Mouse (Mus musculus): ENCODE results near the gene Pgs1. TPM values are rescaled to one million over a fixed set of nuclear protein-coding genes. Genes with fewer than 3 reads are reported as not detected.

Gene Pgs1
- total RNA-seq, 2 experiments from 2014 or later: 75.1 to 79.4 TPM

DNA sequence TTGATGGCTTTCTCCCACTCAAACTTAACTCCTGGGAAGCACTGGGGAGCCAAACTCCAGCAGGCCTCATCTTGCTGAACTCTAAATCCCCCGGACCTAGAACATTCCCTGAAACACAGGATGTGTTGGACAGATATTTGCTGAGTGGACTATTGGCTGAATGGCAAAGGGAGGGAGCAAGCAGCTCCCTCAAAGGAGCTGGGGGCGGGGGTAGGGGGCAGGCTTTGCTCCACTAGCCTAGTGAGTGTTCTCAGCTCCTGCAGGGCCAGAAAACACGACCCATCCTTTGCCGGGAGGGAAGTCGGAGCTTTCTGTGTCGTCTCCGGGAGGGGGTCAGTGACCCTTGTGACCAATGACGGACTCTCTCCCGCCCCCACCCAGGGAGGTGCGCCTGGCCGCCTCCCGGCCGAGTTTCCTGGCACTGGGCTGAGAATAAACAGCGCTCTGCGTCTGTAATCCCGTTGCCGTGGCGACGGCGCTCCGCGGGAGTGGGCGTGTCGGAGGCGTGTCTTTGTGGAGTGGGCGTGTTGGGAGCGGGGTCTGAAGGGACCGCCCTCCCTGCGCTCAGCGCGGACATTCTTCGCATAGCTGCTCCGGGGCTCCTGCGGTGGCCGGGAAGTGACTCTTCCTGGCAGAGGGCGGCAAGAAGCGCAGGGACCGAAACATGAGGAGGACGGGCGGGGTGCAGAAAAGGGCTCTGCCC is 22.9 kb upstream of the Pgs1 start:
- peak; percentile 97 for DNase-seq

DNA sequence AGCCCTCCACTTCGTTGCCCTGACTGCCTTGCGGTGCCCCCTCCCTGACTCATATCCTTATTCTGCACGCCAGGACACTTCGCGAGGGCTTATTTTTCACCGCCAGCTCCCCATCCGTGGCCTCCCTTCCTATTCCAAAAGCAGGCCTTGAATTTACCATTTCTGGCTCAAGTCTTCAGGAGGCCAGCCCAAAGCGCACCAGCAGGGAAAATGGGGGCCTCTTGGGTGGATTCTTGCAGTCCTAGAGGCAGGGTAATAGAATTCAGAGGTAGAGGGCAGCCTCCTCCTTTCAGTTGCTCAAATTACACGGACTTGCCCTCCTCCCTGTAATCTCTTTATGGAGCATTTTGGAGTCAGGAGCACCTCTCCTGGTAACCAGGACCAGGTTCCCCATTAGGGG is 22.2 kb upstream of the Pgs1 start:
- DNase-seq: no peak

GRCm38 (mm10) chr11:117964294-117964693 is 21.8 kb upstream of the Pgs1 start:
- no peak for DNase-seq

GRCm38 (mm10) chr11:117965052-117965451 is 21.0 kb upstream of the Pgs1 start:
- no peak for DNase-seq

DNA sequence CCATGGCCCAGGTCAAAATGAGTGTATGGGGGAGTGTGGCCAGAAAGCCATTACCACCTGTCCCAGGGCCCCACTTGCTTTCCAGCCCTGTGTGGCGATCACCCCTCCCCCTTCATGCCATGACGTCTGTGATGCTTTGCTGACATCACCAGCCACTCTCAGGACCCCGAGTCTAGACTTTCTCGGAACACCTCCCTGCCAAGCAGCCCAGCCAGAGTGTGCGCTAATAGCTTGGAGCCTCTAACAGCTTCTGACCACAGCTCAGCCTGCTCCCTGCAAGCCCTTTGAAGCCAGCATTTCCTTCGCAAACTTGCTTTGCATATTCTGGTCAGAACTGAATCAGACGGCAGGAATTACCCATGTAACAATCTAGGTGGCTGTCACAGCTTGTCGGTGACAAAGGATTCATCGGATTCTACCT is 20.5 kb upstream of the Pgs1 start:
- no peak for DNase-seq

GRCm38 (mm10) chr11:117966506-117967100 is 19.5 kb upstream of the Pgs1 start:
- no peak for DNase-seq

GRCm38 (mm10) chr11:117967249-117968015 is 18.7 kb upstream of the Pgs1 start:
- DNase-seq: no peak

DNA sequence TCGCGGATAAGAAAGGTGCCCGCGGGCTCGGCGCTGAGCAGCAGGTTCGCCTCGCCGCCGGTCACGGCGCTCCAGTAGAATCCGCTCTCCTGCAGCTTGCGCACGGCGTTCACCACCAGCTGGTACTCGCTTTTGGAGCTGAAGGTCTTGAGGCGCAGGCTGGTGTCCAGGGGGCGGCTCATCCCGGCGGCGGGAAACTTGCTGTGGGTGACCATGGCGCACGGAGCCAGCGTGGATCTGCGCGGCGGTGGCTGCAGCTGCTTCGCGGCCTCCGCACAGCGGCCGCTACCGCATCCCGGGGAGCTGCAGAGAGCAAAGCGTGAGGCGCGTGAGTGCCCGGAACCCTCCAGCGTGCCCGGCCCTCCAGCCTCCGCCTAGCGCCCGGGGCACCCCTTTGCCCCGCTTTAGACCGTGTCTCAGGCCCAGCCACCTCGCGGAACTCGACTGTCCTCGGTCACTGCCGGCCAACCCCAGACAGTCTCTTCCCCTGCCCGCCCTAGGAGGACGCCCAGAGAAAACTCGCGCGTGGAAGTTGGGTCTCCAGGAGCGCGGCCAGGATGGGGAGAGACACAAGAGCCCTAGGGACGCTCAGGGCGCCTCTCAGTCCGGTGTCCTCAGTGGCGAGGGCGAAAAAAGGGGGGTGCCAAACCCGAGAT is 17.9 kb upstream of the Pgs1 start:
- peak in 1 of 2 experiments; percentile 30 for DNase-seq

DNA sequence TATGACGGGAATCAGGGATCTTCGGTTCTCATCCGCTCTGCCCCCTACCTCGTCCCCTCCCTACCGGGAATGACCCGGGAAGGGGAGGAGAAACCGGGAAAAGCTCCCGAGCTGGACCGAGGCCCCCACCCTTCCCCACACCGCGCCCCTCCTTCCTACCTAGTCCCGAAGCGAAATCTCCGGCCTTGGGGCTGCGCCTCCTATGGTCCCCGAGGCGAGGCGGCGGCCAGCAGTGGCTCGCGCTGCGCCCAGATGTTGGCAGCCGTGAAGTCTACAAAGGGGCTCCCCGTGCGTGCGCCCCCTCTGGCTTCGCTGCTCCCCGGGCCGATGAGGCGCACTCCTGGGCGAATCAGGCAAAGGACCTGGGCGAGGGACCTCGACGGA is 17.4 kb upstream of the Pgs1 start:
- no peak for DNase-seq

- DNase-seq: peak; percentile 82 to 85
Measured at GRCm38 (mm10) chr11:117969100-117969944, 16.8 kb upstream of the Pgs1 start.

DNA sequence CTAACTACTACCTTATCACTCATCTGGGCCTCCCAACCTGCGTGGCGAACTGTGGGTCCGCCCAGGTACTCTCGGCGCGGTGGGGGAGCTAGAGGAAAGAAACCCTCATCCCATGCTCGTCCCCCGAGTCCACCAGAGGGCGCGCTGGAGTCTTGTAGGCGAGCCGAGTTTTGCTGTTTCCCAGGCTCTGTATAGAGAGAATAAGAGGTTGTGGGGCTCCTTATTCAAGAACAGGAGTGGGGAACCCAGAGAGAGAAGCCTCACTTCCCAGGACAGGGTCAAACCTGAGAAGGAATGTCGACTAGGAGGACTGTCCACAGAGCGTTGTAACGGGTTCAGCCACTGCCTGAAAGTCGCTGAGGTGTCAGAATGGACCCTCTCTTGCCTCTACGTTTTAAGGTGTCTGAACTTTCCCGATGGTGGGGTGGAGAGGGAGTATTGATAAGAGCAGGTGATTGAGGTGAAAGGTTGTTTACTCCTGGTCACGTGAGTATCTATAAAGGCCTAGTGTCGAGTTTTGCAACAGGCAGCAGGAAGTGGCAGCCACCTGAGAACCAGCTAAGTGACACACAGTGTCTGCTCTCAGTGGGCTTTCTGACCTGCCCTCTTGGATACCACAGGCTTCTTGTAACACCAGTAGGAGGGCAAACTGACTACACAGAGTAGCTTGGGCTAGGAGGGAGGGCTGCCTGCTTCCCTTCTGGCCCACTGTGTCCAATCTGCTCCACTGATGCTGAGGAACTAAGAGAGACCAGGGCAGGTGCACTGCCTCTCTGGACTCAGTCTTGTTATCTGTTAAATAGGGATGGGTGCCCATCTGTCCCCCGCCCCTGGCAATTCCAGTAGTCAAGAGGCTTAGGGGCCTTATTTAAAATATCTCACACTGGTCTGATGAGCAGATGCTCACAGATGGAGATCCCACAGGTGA is 15.9 kb upstream of the Pgs1 start, which contains the start of gene Socs3:
Gene Socs3, minus strand, starts transcription at position 103 of the 928 bp plus-strand sequence.
- DNase-seq: peak; percentile 87 to 90

DNA sequence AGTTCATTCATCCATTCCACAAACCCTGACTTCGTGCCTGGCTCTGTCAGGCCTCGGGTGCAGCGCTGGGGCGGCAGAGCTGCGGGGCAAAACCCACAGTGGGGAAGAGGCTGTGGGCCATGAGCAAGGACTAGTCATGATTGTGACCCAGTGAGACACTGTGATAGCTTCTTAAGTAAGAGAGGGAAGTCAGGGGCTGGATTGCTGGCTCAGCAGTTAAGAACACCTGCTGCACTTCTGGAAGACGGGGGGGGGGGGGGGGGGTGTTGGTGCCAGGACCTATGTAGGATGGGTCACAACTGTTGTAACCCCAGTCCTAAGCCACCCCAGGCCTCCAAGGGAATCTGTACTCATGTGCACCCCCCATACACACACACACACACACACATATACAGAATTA is 15.0 kb upstream of the Pgs1 start:
- no peak for DNase-seq

DNA sequence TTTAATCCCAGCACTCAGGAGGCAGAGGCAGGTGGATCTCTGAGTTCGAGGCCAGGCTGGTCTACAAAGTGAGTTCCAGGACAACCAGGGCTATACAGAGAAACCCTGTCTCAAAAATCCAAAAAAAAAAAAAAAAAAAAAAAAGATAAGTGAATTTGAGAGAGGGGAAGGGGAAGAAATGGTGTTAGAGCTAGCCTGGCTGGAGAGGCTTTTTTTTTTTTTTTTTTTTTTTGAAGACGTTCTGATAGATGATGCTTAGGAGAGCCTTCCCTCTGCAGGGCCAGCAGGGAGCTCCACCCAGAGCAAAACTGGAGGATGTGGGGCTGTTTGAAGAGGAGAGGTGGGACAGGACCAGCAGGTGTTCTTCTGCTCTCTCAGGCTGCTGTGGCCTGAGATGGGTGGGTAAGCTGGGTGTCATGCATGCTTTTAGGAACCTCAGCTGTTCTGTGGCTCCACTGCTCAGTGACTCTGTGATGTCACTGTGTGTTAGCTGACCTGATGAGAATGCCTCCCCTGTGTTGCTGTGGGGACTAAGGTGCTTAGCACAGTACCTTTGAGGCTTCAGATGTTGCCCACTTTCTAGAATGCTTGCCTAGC is 14.3 kb upstream of the Pgs1 start:
- DNase-seq: no peak

DNA sequence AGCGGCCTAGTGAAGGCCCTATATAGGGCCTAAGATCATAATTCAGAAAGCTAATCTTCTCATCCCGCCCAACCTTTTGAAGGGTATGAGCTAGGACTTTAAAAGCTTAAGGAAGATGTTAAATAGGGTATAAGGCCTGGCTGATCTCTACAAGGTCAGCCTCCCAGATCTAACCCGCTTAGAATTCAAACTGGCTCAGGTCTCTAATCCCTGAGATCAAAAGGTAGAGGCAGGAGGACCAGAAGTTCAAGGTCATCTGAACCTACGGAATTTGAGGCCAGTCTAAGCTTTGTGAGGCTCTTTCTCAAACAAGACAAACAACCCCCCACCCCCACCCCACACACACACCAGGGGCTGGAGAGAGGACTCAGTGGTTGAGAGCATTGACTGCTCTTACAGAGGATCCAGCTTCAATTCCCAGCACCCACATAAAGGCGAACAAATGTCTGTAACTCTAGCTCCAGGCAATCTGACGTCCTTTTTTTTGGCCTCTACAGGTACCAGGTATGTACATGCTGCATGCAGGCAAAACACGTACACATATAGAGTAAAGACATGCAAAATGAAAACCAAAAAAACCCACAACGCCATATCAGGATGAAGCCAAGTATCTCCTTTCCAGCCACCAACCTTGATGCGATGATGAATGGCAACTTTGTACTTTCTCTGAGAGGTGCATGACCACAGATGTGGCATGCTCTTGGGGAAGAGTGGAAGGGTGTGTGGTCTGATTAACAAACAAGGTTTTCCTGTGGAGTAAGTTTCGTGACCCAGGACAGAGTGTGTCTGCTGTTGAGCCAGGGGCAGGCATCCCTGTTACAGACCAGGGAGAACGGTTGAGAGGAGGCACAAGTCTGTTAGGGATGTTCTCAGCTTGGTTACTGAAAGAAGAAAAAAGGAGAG is 13.2 kb upstream of the Pgs1 start:
- DNase-seq: no peak

DNA sequence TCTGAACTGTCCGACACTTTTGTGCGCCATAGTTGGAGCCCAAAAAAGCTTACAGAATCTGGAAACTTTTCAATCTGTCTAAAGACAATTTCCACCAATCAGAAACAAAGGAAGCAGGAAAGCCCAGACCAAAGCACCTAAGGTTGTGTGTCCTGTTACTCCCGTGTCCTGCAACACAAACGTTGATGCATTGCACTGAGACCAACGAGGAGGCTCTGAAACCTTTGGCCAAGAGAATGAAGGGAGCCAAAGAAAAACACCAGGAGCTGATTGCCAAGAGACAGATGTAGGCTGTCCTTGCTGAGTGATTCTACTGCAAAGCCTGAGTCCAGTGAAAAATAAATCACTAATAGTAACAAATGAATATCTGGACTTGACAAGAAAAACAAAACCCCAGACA is 12.5 kb upstream of the Pgs1 start:
- no peak for DNase-seq

- DNase-seq: no peak
Measured at GRCm38 (mm10) chr11:117974327-117975125, 11.6 kb upstream of the Pgs1 start.

DNA sequence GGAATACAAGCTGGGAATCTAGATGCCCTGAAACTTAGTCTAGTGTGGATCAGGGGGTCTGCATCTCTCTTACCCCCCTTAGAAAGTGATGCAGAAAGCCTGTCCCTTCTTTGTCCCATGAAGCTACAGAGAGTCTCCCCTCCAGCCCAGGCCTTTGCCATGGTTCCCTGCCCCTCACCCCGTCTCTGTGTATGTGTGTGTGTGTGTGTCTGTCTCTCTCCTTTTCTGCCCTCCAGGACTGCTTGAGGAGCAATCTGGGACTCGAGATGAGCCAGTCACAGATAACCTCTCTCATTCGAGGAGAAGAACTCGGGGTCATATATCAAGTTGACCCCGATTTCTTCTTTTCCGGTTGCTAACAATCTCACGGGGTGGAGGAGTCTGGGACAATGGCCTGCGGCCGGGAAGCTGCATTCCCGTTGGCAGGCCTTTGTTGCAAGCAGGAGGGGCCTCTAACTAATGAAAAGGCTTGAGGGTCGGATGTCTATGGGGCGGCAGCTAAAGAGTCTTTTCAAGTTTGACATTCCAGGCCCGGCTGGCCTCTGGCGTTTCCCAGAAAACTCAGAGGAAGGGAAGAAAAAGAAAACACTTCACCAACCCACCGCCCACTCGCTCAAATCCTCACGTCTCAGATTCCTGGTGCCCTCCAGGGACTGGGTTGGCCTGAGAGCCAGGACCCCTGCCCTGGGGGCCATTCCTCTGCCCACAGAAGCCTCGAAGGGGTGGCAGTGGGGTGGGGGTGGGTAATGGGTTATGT is 10.7 kb upstream of the Pgs1 start:
- no peak for DNase-seq

Data from layer of hippocampus, postnatal 36 days (tissue).